Mouse (Mus musculus) lung, embryonic 14.5 days (tissue): ENCODE measurements around the gene Icam4. TPM values are rescaled to one million over a fixed set of nuclear protein-coding genes. Genes with fewer than 3 reads are reported as not detected.
"Not testable (repeated sequence)": the region's sequence is repeated elsewhere in the genome, so short reads cannot be mapped to it uniquely, and the experiment has no call there.

Experiments used
- ATAC-seq: fragments of 200-750 bp; cut with Nextera tagmentation; 2 replicates; pipeline ENCODE4 v1.8.0; 2017; ENCODE audit warnings: mild to moderate bottlenecking, moderate TSS enrichment, moderate library complexity; ENCODE audit not compliant: insufficient read depth
- DNase-seq: peaks from one replicate; pipeline ENCODE4 v3.0.0-alpha.2; 2015
- H3K27ac ChIP-seq: fragments of 300-500 bp; sonication (generic); 2 replicates; pipeline ENCODE4 v1.5.1; 2014; ENCODE audit warnings: low read depth, mild to moderate bottlenecking, moderate library complexity
- H3K27me3 ChIP-seq: fragments of 300-500 bp; sonication (generic); 2 replicates; pipeline ENCODE4 v1.6.1; 2014; ENCODE audit warnings: low read length, control low read depth; ENCODE audit not compliant: insufficient read depth
- H3K36me3 ChIP-seq: fragments of 300-500 bp; sonication (generic); 2 replicates; pipeline ENCODE4 v1.6.1; 2014; ENCODE audit warnings: control low read depth; ENCODE audit not compliant: insufficient read depth
- H3K4me1 ChIP-seq: fragments of 300-500 bp; sonication (generic); 2 replicates; pipeline ENCODE4 v1.6.1; 2014; ENCODE audit warnings: antibody characterized with exemption, control low read depth; ENCODE audit not compliant: insufficient read depth
- H3K4me2 ChIP-seq: fragments of 300-500 bp; sonication (generic); 2 replicates; pipeline ENCODE4 v1.6.1; 2014; ENCODE audit warnings: mild to moderate bottlenecking
- H3K4me3 ChIP-seq: fragments of 300-500 bp; sonication (generic); 2 replicates; pipeline ENCODE4 v1.5.1; 2014; ENCODE audit warnings: low read depth, low read length
- H3K9ac ChIP-seq: fragments of 300-500 bp; sonication (generic); 2 replicates; pipeline ENCODE4 v1.6.1; 2014
- H3K9me3 ChIP-seq: fragments of 300-500 bp; sonication (generic); 2 replicates; pipeline ENCODE4 v1.6.1; 2016; ENCODE audit warnings: low read depth, low read length, control low read depth
- CTCF ChIP-seq: IDR thresholded peaks from 2 replicates; pipeline ENCODE4 v1.5.1; 2016; ENCODE audit warnings: antibody characterized with exemption, low read depth
- WGBS: fragments of 180-500 bp; shearing (Covaris S2); extraction: QIAGEN DNeasy Blood & Tissue Kit; methylation state at CpG from one replicate; pipeline ENCODE4 v1.1.7; 2014; 5-methylcytosine and 5-hydroxymethylcytosine counted together
- polyA plus RNA-seq: library from polyadenylated mRNA; unstranded; fragments of >200 nt; fragmentation: Nextera tagmentation; extraction: Ambion mirVana; gene quantifications from 2 replicates; pipeline ENCODE4 v1.2.1, GENCODE M21; 2014

The Icam4 gene
- polyA plus RNA-seq, 1 experiment from 2014 or later, result 1.5 TPM

DNA sequence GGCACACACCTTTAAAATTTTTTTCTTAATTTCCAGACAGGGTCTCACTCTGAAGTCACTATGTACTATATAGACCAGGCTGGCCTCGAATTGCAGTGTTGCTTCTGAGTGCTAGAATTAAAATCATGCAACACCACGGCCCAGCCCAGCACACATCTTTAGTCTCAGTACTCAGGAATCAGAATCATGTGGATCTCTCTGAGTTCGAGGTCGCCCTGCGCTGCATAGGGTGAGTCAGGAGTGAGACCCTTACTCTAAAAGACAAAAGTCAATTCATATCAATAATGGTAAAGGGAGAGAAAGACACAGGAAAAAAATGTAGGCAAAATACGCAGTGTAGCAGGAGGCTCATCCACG lies 26.9 kb upstream of the Icam4 start:
- DNase-seq, result peak; percentile 33
- no peaks in the 10 kb centered on the region for H3K4me1 ChIP-seq
- 0 out of 2 replicates have a peak, but pooled peaks have one; percentile 24 for ATAC-seq
- no peaks in the 10 kb centered on the region for H3K27me3 ChIP-seq
- H3K4me3 ChIP-seq, result peak overlapping the region; percentile 78
- H3K9ac ChIP-seq, result peak overlapping the region; percentile 85
- H3K27ac ChIP-seq, result peak overlapping the region; percentile 84
- TF ChIP-seq CTCF, result no peak
- WGBS, result 10% methylated on average over 7 of the region's 7 CpGs
- H3K4me2 ChIP-seq, result peak overlapping the region; percentile 89
- no peaks in the 10 kb centered on the region for H3K9me3 ChIP-seq
- peaks cover 25% of the 10 kb centered on the region for H3K36me3 ChIP-seq

DNA sequence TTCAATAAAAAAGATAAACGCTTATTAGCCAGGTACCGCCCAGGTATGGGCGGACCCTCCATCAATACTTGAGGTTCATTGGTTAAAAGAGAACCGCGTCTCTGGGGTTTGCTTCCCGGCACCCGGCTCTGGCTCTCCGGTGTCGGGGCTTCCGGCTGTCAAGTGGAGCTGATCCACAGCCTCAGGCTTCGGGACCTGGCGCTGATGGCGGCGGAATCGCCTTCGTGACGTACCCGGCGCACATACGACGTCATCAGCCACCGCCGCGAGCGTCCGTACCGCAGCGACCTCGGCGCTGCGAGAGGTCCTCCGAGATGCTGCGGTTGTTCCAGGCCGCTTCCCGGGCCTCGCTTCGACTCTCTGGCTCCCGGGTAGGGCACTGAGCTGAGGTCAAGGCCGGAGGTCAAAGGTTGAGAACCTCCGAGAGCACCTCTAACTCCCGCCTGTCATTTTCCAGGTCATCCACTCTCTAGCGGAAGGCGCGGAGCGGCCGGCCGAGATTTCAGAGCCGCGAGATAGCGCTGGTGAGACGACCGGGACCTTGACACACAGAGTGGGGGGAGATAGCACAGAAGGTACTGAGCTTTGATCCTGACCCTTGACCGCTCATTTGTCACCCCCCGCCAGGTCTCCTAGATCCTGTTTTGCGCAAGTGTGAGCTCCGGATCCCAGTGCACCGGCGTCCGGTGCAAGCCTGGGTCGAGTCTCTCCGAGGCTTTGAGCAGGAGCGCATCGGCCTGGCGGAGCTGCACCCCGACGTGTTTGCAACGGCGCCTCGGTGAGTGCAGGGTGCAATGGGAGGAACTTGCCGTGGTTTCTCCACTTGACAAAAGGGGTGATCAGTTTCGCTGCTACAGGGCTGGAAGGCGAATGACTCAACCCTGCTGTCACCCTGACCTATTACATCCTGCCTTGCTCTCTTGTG lies 26.3 kb upstream of the Icam4 start, which contains the start of gene Mrpl4:
Gene Mrpl4, plus strand, starts transcription at position 112 of the 925 bp plus-strand sequence.
- H3K4me2 ChIP-seq, result peak within 1 kb of the TSS; percentile 89
- no peaks in the 10 kb centered on the region for H3K27me3 ChIP-seq
- H3K27ac ChIP-seq, result peak within 1 kb of the TSS; percentile 84
- H3K36me3 ChIP-seq, result peaks cover 31% of the 10 kb centered on the region
- H3K4me1 ChIP-seq, result no peaks in the 10 kb centered on the region
- under 1% methylated on average over 72 of the region's 72 CpGs for WGBS
- ATAC-seq (peak; percentile 88), DNase-seq (peak; percentile 96)
- no peak for TF ChIP-seq CTCF
- H3K9ac ChIP-seq, result peak within 1 kb of the TSS; percentile 85
- no peaks in the 10 kb centered on the region for H3K9me3 ChIP-seq
- peak within 1 kb of the TSS; percentile 78 for H3K4me3 ChIP-seq

DNA sequence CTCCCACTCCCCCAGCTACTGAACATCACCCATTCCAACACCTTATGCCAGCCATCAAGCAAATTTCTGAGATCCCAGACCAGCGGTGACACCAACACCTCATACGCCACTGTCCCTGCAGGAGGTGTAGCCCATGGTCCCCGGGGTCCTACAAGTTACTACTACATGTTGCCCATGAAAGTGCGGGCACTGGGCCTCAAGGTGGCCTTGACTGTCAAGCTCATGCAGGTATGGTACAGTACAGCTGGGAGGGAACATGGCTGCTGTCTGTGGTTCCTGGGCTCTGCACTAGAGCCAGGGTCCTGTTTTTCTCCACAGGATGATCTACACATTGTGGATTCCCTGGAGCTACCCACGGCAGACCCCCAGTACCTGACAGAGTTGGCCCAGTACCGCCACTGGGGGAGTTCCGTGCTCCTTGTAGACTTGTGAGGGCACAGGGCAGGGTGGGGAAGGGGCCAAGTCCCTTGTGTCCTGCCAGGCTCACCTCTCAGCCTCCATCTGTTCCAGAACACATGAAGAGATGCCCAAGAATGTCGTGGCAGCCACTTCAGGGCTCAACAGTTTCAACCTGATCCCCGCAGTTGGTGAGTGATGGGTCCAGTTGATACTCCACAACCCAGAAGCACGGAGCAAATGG lies 21.7 kb upstream of the Icam4 start:
- H3K9me3 ChIP-seq, result no peaks in the 10 kb centered on the region
- no peak overlapping the region for H3K4me2 ChIP-seq
- no peak overlapping the region for H3K4me3 ChIP-seq
- DNase-seq, result no peak
- TF ChIP-seq CTCF, result no peak
- H3K9ac ChIP-seq, result no peak overlapping the region
- H3K27me3 ChIP-seq, result no peaks in the 10 kb centered on the region
- H3K4me1 ChIP-seq, result no peaks in the 10 kb centered on the region
- WGBS, result 92% methylated on average over 10 of the region's 10 CpGs
- ATAC-seq, result no peak
- peaks cover 45% of the 10 kb centered on the region for H3K36me3 ChIP-seq
- no peak overlapping the region for H3K27ac ChIP-seq

DNA sequence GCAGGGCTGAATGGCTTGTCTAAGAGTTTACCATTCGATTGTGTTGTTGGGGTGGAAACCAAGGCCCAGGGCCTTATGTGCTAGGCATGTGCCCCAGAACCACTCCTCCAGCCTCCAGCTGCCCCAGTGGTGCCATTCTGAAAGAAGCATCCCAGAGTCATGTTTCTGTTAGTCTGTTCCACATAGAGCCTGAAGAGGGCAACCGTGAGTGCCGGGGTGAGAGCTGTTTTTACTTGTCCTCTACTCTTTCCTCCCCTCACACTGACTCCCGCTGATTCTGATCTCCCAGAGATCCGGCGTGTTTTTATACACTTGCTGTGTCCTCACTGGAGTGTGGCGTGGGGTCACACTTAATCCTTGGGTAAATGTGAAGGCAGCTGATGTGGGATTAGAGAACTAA lies 21.2 kb upstream of the Icam4 start:
- peak; percentile 21; the same call in 1 of the 2 replicates for TF ChIP-seq CTCF
- no peak overlapping the region for H3K9ac ChIP-seq
- ATAC-seq, result no peak
- H3K27ac ChIP-seq, result no peak overlapping the region
- H3K36me3 ChIP-seq, result peaks cover 45% of the 10 kb centered on the region
- H3K27me3 ChIP-seq, result no peaks in the 10 kb centered on the region
- DNase-seq, result no peak
- H3K4me1 ChIP-seq, result no peaks in the 10 kb centered on the region
- H3K4me2 ChIP-seq, result no peak overlapping the region
- no peak overlapping the region for H3K4me3 ChIP-seq
- whole genome bisulfite sequencing, result 79% methylated on average over 7 of the region's 7 CpGs
- H3K9me3 ChIP-seq, result no peaks in the 10 kb centered on the region

DNA sequence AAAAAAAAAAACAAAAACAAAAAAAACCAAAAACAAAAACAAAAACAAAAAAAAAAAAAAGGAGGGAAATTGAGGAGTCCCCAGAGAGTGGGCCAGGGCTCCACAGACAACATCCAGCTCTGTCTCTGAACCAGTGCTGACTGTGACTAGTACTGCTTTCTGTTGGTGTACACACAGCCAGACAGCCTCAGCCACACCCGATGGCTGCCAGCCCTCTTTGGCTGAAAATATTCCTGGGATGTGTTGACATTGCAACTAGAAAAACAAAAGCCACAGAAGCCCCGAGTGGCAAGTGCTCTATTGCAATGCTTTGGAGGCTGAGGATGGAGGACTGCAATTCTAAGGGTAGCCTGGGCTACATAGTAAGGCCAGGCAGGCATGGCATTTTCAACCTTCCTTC lies 18.8 kb upstream of the Icam4 start:
- Histone ChIP-seq H3K27ac (no peak overlapping the region), H3K4me1 (no peaks in the 10 kb centered on the region; the same call in 1 of the 2 replicates), H3K27me3 (peaks cover 7% of the 10 kb centered on the region; the same call in 1 of the 2 replicates), H3K4me3 (no peak overlapping the region), H3K9ac (no peak overlapping the region), H3K36me3 (peaks cover 35% of the 10 kb centered on the region), H3K9me3 (no peaks in the 10 kb centered on the region), H3K4me2 (no peak overlapping the region)
- peak; percentile 50 for DNase-seq
- no peak for ATAC-seq
- 30% methylated on average over 2 of the region's 2 CpGs for WGBS
- no peak for TF ChIP-seq CTCF

DNA sequence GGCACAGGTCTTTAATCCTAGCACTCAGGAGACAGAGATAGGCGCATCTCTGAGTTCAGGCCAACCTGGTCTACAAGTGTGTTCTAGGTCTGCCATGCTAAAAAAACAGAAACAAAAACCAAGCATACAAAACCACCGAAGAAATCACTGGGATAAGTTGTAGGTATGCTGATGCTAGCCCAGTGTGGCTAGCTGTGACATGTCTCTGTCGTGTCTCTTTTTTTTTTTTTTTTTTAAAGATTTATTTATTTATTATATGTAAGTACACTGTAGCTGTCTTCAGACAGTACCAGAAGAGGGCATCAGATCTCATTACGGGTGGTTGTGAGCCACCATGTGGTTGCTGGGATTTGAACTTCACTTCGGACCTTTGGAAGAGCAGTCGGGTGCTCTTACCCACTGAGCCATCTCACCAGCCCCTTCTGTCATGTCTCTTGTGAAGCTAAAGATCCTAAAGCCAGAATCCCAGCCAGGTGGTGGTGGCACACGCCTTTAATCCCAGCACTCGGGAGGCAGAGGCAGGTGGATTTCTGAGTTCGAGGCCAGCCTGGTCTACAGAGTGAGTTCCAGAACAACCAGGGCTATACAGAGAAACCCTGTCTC lies 18.1 kb upstream of the Icam4 start:
- ATAC-seq, H3K4me2 ChIP-seq: not testable (repeated sequence)

More for the DNA sequence above, 18.1 kb upstream of the Icam4 start:
- DNase-seq, H3K4me3 ChIP-seq, H3K9me3 ChIP-seq, H3K27ac ChIP-seq, H3K9ac ChIP-seq, H3K4me1 ChIP-seq: not testable (repeated sequence)
- peaks cover 14% of the 10 kb centered on the region for H3K27me3 ChIP-seq
- H3K36me3 ChIP-seq, result peaks cover 31% of the 10 kb centered on the region
- 0 out of 2 replicates have a peak, but pooled peaks have one; percentile 4 for TF ChIP-seq CTCF
- WGBS, result 70% methylated on average over 9 of the region's 9 CpGs
